Mouse (Mus musculus): ENCODE results near the gene Slc37a1. TPM values are rescaled to one million over a fixed set of nuclear protein-coding genes. Genes with fewer than 3 reads are reported as not detected.
"Not testable (repeated sequence)": the region's sequence is repeated elsewhere in the genome, so short reads cannot be mapped to it uniquely, and the experiment has no call there.

Gene Slc37a1
- polyA plus RNA-seq, 1 experiment: 54.3 TPM

- WGBS: 71% methylated on average over 7 of the region's 7 CpGs
Measured at GRCm38 (mm10) chr17:31266321-31266950, 20.2 kb upstream of the Slc37a1 start.

DNA sequence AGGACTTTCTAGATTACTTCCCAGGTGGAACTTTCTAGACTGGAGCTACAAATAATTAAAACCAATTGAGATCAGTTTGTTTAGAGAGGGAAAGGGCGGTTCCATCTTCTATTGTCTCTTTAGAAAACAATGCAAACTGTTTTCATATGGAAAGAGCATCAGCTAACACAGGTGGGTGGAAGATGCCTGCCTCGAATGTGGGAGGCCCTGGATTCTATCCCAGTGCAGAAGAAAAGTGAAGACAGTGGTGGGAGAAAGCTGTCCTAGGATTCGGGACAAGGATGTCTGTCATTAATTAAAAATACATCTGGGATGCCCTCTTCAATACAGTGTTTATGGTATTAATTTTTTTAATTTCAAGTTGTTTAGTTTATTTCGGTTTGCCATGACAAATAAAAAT, 19.5 kb upstream of the Slc37a1 start:
- Histone ChIP-seq H3K4me1 (ENCODE audit: control insufficient read depth, insufficient read depth, low read length) (no peaks in the 10 kb centered on the region), H3K4me3 (replicated peaks; ENCODE audit: extremely low read depth, low read depth, low read length) (no peak overlapping the region)
- 64% methylated on average over 4 of the region's 4 CpGs for WGBS
- no peak for TF ChIP-seq POLR2A (IDR thresholded peaks at IDR 0.05; ENCODE audit: borderline replicate concordance, extremely low read depth, low read depth, low read length)
- TF ChIP-seq CTCF (IDR thresholded peaks at IDR 0.05; ENCODE audit: insufficient read depth, low read length): no peak
- DNase-seq: no peak

More at GRCm38 (mm10) chr17:31266321-31266950, 20.2 kb upstream of the Slc37a1 start:
- no peak for DNase-seq
- H3K4me3 ChIP-seq (replicated peaks; ENCODE audit: extremely low read depth, low read depth, low read length): no peak overlapping the region
- no peak for TF ChIP-seq CTCF (IDR thresholded peaks at IDR 0.05; ENCODE audit: insufficient read depth, low read length)
- no peak for TF ChIP-seq POLR2A (IDR thresholded peaks at IDR 0.05; ENCODE audit: borderline replicate concordance, extremely low read depth, low read depth, low read length)
- H3K4me1 ChIP-seq (ENCODE audit: control insufficient read depth, insufficient read depth, low read length): no peaks in the 10 kb centered on the region

DNA sequence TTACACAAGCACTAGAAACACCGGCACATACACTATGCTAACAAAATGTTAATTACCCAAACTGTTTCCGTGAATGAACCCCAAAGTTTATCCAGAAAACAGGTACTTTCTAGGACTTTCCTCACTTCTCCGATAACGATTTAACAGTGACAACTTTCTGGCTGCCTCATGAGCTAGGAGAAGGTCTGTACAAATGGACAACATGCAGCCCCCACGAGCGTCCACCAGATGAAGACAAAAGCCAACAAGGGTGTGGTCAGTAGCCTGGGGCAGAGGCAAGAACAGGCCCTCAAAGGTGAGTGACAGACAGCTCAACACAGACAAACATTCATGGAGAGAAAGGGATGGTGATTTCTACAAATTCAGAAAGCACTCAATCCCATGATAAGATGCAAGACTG, 19.0 kb upstream of the Slc37a1 start:
- H3K4me1 ChIP-seq (ENCODE audit: control insufficient read depth, insufficient read depth, low read length): no peaks in the 10 kb centered on the region
- no peak for DNase-seq
- no peak overlapping the region for H3K4me3 ChIP-seq (replicated peaks; ENCODE audit: extremely low read depth, low read depth, low read length)
- no peak for TF ChIP-seq POLR2A (IDR thresholded peaks at IDR 0.05; ENCODE audit: borderline replicate concordance, extremely low read depth, low read depth, low read length)
- TF ChIP-seq CTCF (IDR thresholded peaks at IDR 0.05; ENCODE audit: insufficient read depth, low read length): no peak
- WGBS: 77% methylated on average over 6 of the region's 6 CpGs

- Histone ChIP-seq H3K4me3 (replicated peaks; ENCODE audit: extremely low read depth, low read depth, low read length) (no peak overlapping the region), H3K4me1 (ENCODE audit: control insufficient read depth, insufficient read depth, low read length) (no peaks in the 10 kb centered on the region)
- WGBS: 74% methylated on average over 1 of the region's 1 CpGs
- TF ChIP-seq POLR2A (IDR thresholded peaks at IDR 0.05; ENCODE audit: borderline replicate concordance, extremely low read depth, low read depth, low read length): no peak
- DNase-seq: no peak
Measured at GRCm38 (mm10) chr17:31268016-31268415, 18.6 kb upstream of the Slc37a1 start.

DNA sequence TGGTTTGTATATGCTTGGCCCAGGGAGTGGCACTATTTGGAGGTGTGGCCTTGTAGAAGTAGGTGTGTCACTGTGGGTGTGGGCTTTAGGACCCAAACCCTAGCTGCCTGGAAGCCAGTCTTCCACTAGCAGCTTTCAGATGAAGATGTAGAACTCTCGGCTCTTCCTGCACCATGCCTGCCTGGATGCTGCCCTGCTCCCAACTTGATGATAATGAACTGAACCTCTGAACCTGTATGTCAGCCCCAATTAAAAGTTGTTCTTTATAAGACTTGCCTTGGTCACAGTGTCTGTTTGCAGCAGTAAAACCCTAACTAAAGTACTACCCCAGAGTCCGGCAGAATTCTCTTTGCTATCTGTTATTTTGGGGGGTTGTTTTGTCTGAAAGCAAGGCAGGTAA, 16.8 kb upstream of the Slc37a1 start:
- Histone ChIP-seq H3K4me3 (replicated peaks; ENCODE audit: extremely low read depth, low read depth, low read length) (no peak overlapping the region), H3K4me1 (ENCODE audit: control insufficient read depth, insufficient read depth, low read length) (no peaks in the 10 kb centered on the region)
- DNase-seq: no peak
- WGBS: 91% methylated on average over 2 of the region's 2 CpGs
- TF ChIP-seq CTCF (IDR thresholded peaks at IDR 0.05; ENCODE audit: insufficient read depth, low read length) (no peak), POLR2A (IDR thresholded peaks at IDR 0.05; ENCODE audit: borderline replicate concordance, extremely low read depth, low read depth, low read length) (no peak)

GRCm38 (mm10) chr17:31270246-31270645, 16.3 kb upstream of the Slc37a1 start:
- no peak for TF ChIP-seq POLR2A (IDR thresholded peaks at IDR 0.05; ENCODE audit: borderline replicate concordance, extremely low read depth, low read depth, low read length)
- TF ChIP-seq CTCF (IDR thresholded peaks at IDR 0.05; ENCODE audit: insufficient read depth, low read length): no peak
- H3K4me1 ChIP-seq (ENCODE audit: control insufficient read depth, insufficient read depth, low read length): no peaks in the 10 kb centered on the region
- H3K4me3 ChIP-seq (replicated peaks; ENCODE audit: extremely low read depth, low read depth, low read length): no peak overlapping the region
- 59% methylated on average over 4 of the region's 4 CpGs for WGBS
- no peak for DNase-seq

- WGBS: 73% methylated on average over 8 of the region's 8 CpGs
- DNase-seq; H3K4me1 ChIP-seq (ENCODE audit: control insufficient read depth, insufficient read depth, low read length); H3K4me3 ChIP-seq (replicated peaks; ENCODE audit: extremely low read depth, low read depth, low read length): not testable (repeated sequence)
Measured at GRCm38 (mm10) chr17:31270736-31271135, 15.9 kb upstream of the Slc37a1 start.

GRCm38 (mm10) chr17:31271136-31271851, 15.3 kb upstream of the Slc37a1 start:
- Histone ChIP-seq H3K4me1 (ENCODE audit: control insufficient read depth, insufficient read depth, low read length) (no peaks in the 10 kb centered on the region), H3K4me3 (replicated peaks; ENCODE audit: extremely low read depth, low read depth, low read length) (no peak overlapping the region)
- DNase-seq: no peak
- WGBS: 50% methylated on average over 7 of the region's 7 CpGs
- no peak for TF ChIP-seq POLR2A (IDR thresholded peaks at IDR 0.05; ENCODE audit: borderline replicate concordance, extremely low read depth, low read depth, low read length)
- TF ChIP-seq CTCF (IDR thresholded peaks at IDR 0.05; ENCODE audit: insufficient read depth, low read length): no peak

- Histone ChIP-seq H3K4me1 (ENCODE audit: control insufficient read depth, insufficient read depth, low read length) (no peaks in the 10 kb centered on the region), H3K4me3 (replicated peaks; ENCODE audit: extremely low read depth, low read depth, low read length) (no peak overlapping the region)
- WGBS: 86% methylated on average over 9 of the region's 9 CpGs
- DNase-seq: no peak
- TF ChIP-seq CTCF (IDR thresholded peaks at IDR 0.05; ENCODE audit: insufficient read depth, low read length) (no peak), POLR2A (IDR thresholded peaks at IDR 0.05; ENCODE audit: borderline replicate concordance, extremely low read depth, low read depth, low read length) (no peak)
Measured at GRCm38 (mm10) chr17:31272416-31273165, 14.0 kb upstream of the Slc37a1 start.

DNA sequence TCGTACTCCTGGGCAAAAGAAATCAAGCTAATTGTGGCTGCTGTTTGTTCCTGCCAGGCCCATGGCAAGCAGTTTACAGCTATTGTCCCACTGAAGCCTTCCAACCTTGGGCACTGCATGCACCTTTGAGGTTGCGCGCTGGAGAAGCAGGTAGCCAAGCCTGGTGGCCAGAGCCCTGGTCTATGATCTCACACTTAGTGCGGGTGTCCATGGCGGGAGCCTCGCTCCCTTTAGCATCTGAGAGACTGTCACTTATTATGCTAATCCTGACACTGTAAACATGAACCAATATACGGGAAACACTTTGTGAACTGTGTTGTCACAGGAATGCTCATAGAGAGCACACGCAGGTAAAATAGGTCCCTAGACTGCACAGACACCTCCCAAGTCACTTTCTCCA, 13.0 kb upstream of the Slc37a1 start:
- TF ChIP-seq CTCF (IDR thresholded peaks at IDR 0.05; ENCODE audit: insufficient read depth, low read length) (no peak), POLR2A (IDR thresholded peaks at IDR 0.05; ENCODE audit: borderline replicate concordance, extremely low read depth, low read depth, low read length) (no peak)
- WGBS: 89% methylated on average over 8 of the region's 8 CpGs
- Histone ChIP-seq H3K4me1 (ENCODE audit: control insufficient read depth, insufficient read depth, low read length) (no peaks in the 10 kb centered on the region), H3K4me3 (replicated peaks; ENCODE audit: extremely low read depth, low read depth, low read length) (no peak overlapping the region)
- DNase-seq: no peak

All from lung, adult 2 months (tissue).